Mouse (Mus musculus) spleen, adult 2 months (tissue): ENCODE results near the gene Intu.

Source experiments
- CTCF ChIP-seq: fragments of 200-500 bp; IDR thresholded peaks from 2 replicates; pipeline ENCODE4 v1.5.1; 2011; ENCODE audit warnings: mild to moderate bottlenecking, inconsistent platforms; ENCODE audit not compliant: insufficient read depth, insufficient read length, insufficient replicate concordance; ENCODE audit errors: extremely low read depth
- POLR2A ChIP-seq: fragments of 200-500 bp; IDR thresholded peaks from 2 replicates; pipeline ENCODE4 v1.6.1; 2011; ENCODE audit warnings: low read depth, low read length, inconsistent platforms

GRCm38 (mm10) chr3:40683171-40683570 lies 152.1 kb downstream of the Intu start:
- TF ChIP-seq CTCF: no peak
- TF ChIP-seq POLR2A: no peak
